Mouse (Mus musculus) kidney, adult 2 months (tissue): ENCODE measurements around the gene Zg16.

Experiments
- CTCF ChIP-seq: fragments of 200-500 bp; conservative IDR thresholded peaks from 2 replicates; pipeline ENCODE4 v1.5.1; 2011; ENCODE audit warnings: low read depth, mild to moderate bottlenecking, control low read depth, low read length, moderate library complexity, mixed read lengths; ENCODE audit not compliant: insufficient read depth, insufficient read length
- POLR2A ChIP-seq: fragments of 200-500 bp; IDR thresholded peaks from one replicate; pipeline ENCODE4 v1.6.1; 2011; ENCODE audit warnings: low read depth, low read length, control low read depth

DNA sequence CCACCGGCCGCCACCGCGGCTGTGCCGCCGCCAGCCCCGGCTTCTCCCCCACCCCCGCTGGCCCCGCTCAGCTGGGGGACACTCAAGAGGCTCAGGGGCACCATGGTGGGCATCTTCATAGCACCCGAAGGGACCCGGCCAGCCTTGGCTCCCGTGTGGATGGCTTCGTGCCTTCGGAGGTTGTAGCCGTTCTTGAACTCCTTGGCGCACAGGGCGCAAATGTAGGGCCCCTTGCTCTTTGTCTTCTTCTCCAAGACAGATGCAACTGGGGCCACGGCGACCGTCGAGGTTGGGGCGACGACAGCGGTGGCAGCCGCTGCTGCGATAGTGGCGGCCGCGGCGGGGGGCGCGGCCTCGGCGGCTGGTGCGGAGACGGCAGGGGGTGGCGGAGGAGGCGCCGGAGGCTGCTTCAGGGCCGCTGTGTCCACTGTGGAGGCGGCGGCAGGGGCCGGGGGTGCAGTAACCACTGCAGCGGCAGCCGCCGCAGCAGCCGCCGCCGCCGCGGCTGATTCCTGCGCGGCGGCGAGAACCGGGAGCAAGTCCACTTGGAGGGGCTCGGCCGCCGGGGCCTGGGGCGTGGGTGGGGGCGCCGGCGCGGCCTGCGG lies 61.5 kb downstream of the Zg16 start:
- TF ChIP-seq POLR2A (no peak), CTCF (no peak)
